Mouse (Mus musculus) embryonic facial prominence, embryonic 13.5 days (tissue): ENCODE measurements around the gene Vps33a. TPM values are rescaled to one million over a fixed set of nuclear protein-coding genes. Genes with fewer than 3 reads are reported as not detected.
"Not testable (repeated sequence)": the region's sequence is repeated elsewhere in the genome, so short reads cannot be mapped to it uniquely, and the experiment has no call there.

ENCODE experiments used
- ATAC-seq: fragments of 200-750 bp; cut with Nextera tagmentation; 2 replicates; pipeline ENCODE4 v1.8.0; 2017; ENCODE audit warnings: low read depth; ENCODE audit not compliant: insufficient number of reproducible peaks, insufficient read depth, low FRiP score, low TSS enrichment
- H3K27ac ChIP-seq: fragments of 300-500 bp; sonication (generic); 2 replicates; pipeline ENCODE4 v1.5.1; 2015; ENCODE audit warnings: moderate library complexity, mild to moderate bottlenecking, inconsistent platforms
- H3K27me3 ChIP-seq: fragments of 300-500 bp; sonication (generic); 2 replicates; pipeline ENCODE4 v1.6.1; 2015; ENCODE audit warnings: mild to moderate bottlenecking, inconsistent platforms
- H3K36me3 ChIP-seq: fragments of 300-500 bp; sonication (generic); 2 replicates; pipeline ENCODE4 v1.6.1; 2015; ENCODE audit warnings: mild to moderate bottlenecking, inconsistent platforms
- H3K4me1 ChIP-seq: fragments of 300-500 bp; sonication (generic); 2 replicates; pipeline ENCODE4 v1.6.1; 2015; ENCODE audit warnings: inconsistent platforms
- H3K4me2 ChIP-seq: fragments of 300-500 bp; sonication (generic); 2 replicates; pipeline ENCODE4 v1.6.1; 2015; ENCODE audit warnings: moderate library complexity, mild to moderate bottlenecking, inconsistent platforms
- H3K4me3 ChIP-seq: fragments of 300-500 bp; sonication (generic); 2 replicates; pipeline ENCODE4 v1.5.1; 2015; ENCODE audit warnings: mild to moderate bottlenecking, inconsistent platforms
- H3K9ac ChIP-seq: fragments of 300-500 bp; sonication (generic); 2 replicates; pipeline ENCODE4 v1.6.1; 2015; ENCODE audit warnings: mild to moderate bottlenecking, inconsistent platforms
- H3K9me3 ChIP-seq: fragments of 300-500 bp; sonication (generic); 2 replicates; pipeline ENCODE4 v1.6.1; 2016; ENCODE audit warnings: inconsistent platforms
- WGBS: fragments of 180-500 bp; shearing (Covaris S2); methylation state at CpG from one replicate; pipeline ENCODE4 v1.1.7; 2015; ENCODE audit warnings: mixed read lengths; 5-methylcytosine and 5-hydroxymethylcytosine counted together
- polyA plus RNA-seq: library from polyadenylated mRNA; unstranded; fragments of >200 nt; fragmentation: Nextera tagmentation; extraction: Ambion mirVana; gene quantifications from 2 replicates; pipeline ENCODE4 v1.2.1, GENCODE M21; 2015

The Vps33a gene
- polyA plus RNA-seq, 1 experiment from 2014 or later, result 24.2 TPM

DNA sequence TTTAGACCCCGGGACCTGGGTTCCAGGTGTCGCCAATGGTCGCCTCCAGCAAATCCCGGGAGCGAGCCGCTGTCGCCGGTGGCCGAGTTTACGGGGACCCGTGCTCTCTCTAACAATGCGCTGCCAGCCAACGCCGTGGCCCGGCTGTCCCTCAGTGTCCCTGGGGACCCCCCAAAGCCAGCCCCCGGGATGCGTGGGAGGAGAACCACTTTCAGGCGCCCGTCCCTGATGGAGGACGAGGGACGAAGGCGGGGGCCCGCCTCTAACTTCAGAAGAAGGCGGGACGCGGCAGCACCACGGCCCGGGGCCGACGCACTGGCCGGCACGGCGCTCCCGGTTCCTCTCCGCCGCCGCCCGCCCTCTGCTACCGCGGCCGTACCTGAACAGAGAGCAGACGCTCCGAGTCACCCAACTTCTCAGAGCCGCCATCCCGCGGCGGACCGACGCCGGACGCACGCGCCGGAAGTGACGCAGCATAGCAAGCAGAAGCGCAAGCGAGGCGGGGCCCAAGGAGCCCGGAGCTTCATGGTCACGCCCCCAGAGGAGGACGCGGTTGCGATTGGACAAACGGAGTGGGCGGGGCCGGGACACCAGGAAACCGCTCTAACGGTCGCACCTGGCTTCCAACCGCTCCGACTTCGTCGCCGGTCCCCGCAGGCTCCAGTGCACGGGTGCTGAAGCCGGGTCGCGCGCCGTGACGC is 49.0 kb downstream of the Vps33a start, which contains the start of gene Diablo:
Gene Diablo (minus strand): TSS at position 485 of the 701 bp plus-strand sequence.
- Histone ChIP-seq H3K4me1 (peaks cover 21% of the 10 kb centered on the region), H3K27me3 (no peaks in the 10 kb centered on the region), H3K4me3 (peak within 1 kb of the TSS; percentile 89), H3K27ac (0 out of 2 replicates have a peak within 1 kb of the TSS, but pooled peaks have one; percentile 28), H3K9me3 (no peaks in the 10 kb centered on the region), H3K36me3 (peaks cover 21% of the 10 kb centered on the region), H3K4me2 (peak within 1 kb of the TSS; percentile 77), H3K9ac (peak within 1 kb of the TSS; percentile 87)
- peak; percentile 94 for ATAC-seq
- under 1% methylated on average over 80 of the region's 82 CpGs for WGBS

DNA sequence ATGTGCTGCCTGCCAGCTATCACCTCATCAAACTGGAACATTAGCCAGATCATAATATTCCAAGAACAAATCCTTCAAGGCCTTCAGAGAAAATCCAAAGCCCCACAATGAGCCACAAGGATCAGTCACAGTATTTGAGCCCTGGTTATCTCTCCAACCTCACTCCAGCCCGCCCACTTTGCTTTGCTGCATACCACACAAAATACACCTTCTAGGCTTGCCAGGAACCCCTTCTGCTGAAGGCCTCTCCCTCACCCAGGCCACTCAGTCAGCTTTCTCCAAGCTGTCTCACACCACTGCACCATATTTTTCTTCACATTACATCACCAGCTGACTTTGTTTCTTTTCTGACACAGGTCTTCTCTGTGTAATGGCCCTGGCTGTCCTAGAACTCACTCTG is 50.7 kb downstream of the Vps33a start:
- Histone ChIP-seq H3K4me3 (no peak overlapping the region), H3K27me3 (no peaks in the 10 kb centered on the region), H3K4me2 (no peak overlapping the region), H3K27ac (no peak overlapping the region), H3K9ac (0 out of 2 replicates have a peak overlapping the region, but pooled peaks have one; percentile 16), H3K36me3 (peaks cover 27% of the 10 kb centered on the region), H3K4me1 (peaks cover 21% of the 10 kb centered on the region), H3K9me3 (no peaks in the 10 kb centered on the region)
- no peak for ATAC-seq
- 90% methylated on average over 1 of the region's 1 CpGs for whole genome bisulfite sequencing

DNA sequence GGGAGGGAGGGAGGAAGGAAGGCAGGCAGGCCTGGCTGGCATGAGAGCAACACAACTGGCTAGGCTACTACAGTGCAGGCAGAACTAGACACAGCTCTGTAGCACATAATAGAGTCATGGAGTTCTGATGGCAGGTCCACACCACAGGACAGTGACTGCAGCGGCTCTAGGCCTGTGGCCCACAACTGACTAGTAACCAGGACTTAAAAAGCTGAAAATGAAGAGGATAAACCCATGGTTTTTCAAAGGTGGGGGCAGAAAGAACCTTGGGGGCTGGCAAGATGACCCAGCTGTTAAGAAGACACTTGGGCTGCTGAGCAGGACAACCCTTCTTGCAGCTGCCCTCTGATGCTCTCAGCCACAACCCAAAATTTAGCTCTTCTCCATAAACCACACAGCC is 51.2 kb downstream of the Vps33a start:
- H3K4me3 ChIP-seq, result no peak overlapping the region
- no peak for ATAC-seq
- peaks cover 32% of the 10 kb centered on the region for H3K36me3 ChIP-seq
- no peak overlapping the region for H3K4me2 ChIP-seq
- WGBS, result 89% methylated on average over 1 of the region's 1 CpGs
- peaks cover 21% of the 10 kb centered on the region for H3K4me1 ChIP-seq
- H3K27me3 ChIP-seq, result no peaks in the 10 kb centered on the region
- no peaks in the 10 kb centered on the region for H3K9me3 ChIP-seq
- 0 out of 2 replicates have a peak overlapping the region, but pooled peaks have one; percentile 6 for H3K9ac ChIP-seq
- no peak overlapping the region for H3K27ac ChIP-seq

DNA sequence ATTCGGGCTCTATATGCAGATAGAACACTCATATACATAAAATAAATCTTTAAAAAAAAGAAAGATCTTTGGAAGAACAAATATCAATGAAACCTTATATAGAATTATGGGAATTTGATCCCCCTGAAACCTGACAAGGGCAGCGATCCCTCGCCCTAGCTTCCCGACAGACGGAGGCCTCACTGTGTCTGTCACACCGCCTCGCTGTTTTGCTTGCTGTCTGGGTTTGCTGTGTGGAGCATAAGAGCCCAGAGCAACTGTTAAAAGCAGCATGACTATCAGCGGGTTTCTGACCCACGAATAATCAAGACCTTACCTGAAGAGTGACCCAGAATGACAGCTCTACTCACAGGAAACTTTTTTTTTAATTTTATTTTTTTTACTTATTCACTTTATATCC is 52.2 kb downstream of the Vps33a start:
- Histone ChIP-seq H3K27me3 (no peaks in the 10 kb centered on the region), H3K4me3 (no peak overlapping the region), H3K9ac (no peak overlapping the region), H3K27ac (no peak overlapping the region), H3K4me1 (peaks cover 21% of the 10 kb centered on the region), H3K4me2 (no peak overlapping the region), H3K9me3 (no peaks in the 10 kb centered on the region), H3K36me3 (peaks cover 41% of the 10 kb centered on the region)
- ATAC-seq, result no peak
- WGBS, result 69% methylated on average over 9 of the region's 9 CpGs

DNA sequence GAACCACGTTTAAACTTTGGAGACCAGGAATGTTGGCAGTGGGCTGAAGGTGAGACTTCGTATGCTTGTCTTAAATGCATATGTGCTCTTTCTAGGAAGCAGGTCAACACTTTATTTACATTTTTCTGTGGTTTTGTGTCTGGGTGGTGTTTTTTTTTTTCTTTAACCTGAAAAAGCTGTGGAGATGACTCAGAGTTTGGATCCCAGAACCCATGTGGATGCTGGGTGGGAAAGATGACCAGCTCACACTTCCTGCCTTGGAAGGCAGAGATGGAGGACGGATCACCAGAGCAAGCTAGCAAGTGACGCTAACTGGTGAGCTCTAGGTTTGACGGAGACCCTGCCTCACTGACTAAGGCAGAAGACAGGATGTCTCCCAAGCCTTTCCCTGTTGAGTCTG is 58.0 kb downstream of the Vps33a start:
- 87% methylated on average over 5 of the region's 5 CpGs for WGBS

DNA sequence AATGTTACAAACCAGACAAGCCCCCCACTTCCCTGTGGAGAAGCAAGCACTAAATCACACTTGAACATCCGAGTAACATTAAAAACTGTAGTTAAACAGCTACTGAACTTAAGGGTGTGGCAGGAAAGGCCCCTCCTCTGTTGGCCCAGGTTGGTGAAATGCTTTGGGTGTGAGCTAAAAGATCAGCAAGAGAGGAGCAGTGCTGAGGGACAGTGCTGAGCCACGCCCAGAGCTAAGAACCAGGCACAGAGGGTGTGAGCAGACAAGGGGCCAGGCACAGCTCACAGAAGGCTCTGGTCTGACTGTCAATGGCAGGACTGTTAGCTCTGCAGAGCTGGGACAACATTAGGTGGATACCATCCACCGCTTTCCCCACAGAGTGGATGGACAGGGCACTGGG is 60.7 kb downstream of the Vps33a start:
- H3K4me1 ChIP-seq, result peaks cover 16% of the 10 kb centered on the region
- H3K4me3 ChIP-seq, result no peak overlapping the region
- peaks cover 8% of the 10 kb centered on the region; the same call in 1 of the 2 replicates for H3K27me3 ChIP-seq
- no peak overlapping the region for H3K27ac ChIP-seq
- WGBS, result 78% methylated on average over 3 of the region's 3 CpGs
- H3K4me2 ChIP-seq, result no peak overlapping the region
- H3K9ac ChIP-seq, result no peak overlapping the region
- H3K9me3 ChIP-seq, result no peaks in the 10 kb centered on the region
- H3K36me3 ChIP-seq, result peaks cover 57% of the 10 kb centered on the region
- ATAC-seq, result no peak

More for the DNA sequence above, 58.0 kb downstream of the Vps33a start:
- Histone ChIP-seq H3K27me3 (no peaks in the 10 kb centered on the region), H3K36me3 (peaks cover 85% of the 10 kb centered on the region), H3K27ac (no peak overlapping the region), H3K4me1 (no peaks in the 10 kb centered on the region), H3K9ac (no peak overlapping the region), H3K4me3 (no peak overlapping the region), H3K9me3 (no peaks in the 10 kb centered on the region), H3K4me2 (no peak overlapping the region)
- no peak for ATAC-seq

DNA sequence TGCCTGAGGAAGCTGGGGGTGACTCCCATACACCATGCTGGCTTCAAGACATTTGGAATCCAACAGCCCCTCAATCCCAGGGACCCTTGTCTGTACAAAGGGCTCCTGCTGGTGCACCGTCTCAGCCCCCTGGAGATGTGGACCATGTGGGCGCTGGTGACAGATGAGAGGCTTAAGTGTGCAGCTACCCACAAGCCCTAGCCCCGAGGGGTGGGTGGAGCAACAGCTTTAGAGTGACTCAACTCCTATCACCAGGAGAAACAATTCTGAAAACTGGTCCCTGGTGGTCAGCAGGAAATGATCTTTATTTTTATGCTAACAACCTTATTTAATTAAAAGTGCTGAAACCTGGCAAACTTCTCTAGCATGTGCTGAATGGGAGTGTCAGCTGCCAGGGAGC is 61.4 kb downstream of the Vps33a start:
- Histone ChIP-seq H3K4me1 (peaks cover 16% of the 10 kb centered on the region), H3K27me3 (peaks cover 10% of the 10 kb centered on the region; the same call in 1 of the 2 replicates), H3K36me3 (peaks cover 51% of the 10 kb centered on the region)
- not testable (repeated sequence) for H3K27ac ChIP-seq, H3K9me3 ChIP-seq, ATAC-seq, H3K4me2 ChIP-seq, H3K4me3 ChIP-seq, H3K9ac ChIP-seq
- WGBS, result 79% methylated on average over 3 of the region's 3 CpGs

DNA sequence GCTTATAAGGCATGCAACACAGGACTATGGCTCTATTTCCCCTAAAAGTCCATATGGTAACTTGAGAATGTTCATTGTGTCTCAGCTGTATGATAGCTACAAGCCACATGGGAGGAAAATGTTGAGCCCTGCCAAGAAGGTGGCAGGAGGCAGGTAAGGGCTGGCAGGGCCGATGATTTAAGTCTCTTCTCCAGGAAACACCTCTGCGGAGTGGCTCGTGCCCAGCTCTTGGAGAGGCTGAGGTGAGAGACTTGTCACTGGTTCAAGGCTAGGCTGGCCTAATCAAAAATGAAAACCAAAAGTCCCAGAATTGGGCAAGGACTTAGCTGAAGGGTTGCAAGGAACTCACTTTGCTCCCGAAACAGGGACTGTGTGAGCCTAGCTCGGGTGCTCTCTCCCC is 62.7 kb downstream of the Vps33a start, which contains the start of gene B3gnt4:
Gene B3gnt4 (plus strand): TSS at position 301 of the 400 bp plus-strand sequence.
- no peak within 1 kb of the TSS for H3K27ac ChIP-seq
- peaks cover 16% of the 10 kb centered on the region for H3K4me1 ChIP-seq
- H3K4me2 ChIP-seq, result peak within 1 kb of the TSS; percentile 89
- H3K4me3 ChIP-seq, result peak within 1 kb of the TSS; percentile 64
- 85% methylated on average over 5 of the region's 5 CpGs for WGBS
- H3K9me3 ChIP-seq, result no peaks in the 10 kb centered on the region
- peaks cover 39% of the 10 kb centered on the region for H3K36me3 ChIP-seq
- H3K9ac ChIP-seq, result no peak within 1 kb of the TSS
- ATAC-seq, result no peak
- H3K27me3 ChIP-seq, result peaks cover 10% of the 10 kb centered on the region; the same call in 1 of the 2 replicates

DNA sequence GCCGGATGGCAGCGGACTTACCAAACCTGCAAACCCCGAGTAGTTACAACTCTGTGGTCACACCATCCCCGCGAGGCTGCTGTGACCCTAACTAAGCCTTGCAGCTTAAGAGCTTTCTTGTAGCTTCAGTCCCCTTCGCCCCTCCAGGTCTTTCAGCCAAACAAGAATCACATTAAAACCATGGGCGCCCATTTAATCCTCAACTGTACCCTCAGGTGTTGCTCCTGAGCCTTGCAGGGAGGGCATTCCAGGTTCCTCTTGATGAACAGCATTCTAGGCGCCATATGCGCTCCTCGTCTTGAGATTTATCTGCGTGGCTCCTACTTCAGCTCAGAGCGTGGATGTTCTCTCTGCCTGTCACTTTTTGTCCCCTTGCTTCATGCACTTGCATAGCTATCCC is 63.9 kb downstream of the Vps33a start:
- H3K27ac ChIP-seq, result no peak overlapping the region
- H3K4me3 ChIP-seq, result peak overlapping the region; percentile 64
- H3K36me3 ChIP-seq, result peaks cover 27% of the 10 kb centered on the region
- ATAC-seq, result no peak
- WGBS, result 5% methylated on average over 12 of the region's 12 CpGs
- H3K9ac ChIP-seq, result peak overlapping the region; percentile 72
- H3K4me2 ChIP-seq, result peak overlapping the region; percentile 89
- peaks cover 10% of the 10 kb centered on the region; the same call in 1 of the 2 replicates for H3K27me3 ChIP-seq
- peaks cover 18% of the 10 kb centered on the region for H3K4me1 ChIP-seq
- no peaks in the 10 kb centered on the region for H3K9me3 ChIP-seq

DNA sequence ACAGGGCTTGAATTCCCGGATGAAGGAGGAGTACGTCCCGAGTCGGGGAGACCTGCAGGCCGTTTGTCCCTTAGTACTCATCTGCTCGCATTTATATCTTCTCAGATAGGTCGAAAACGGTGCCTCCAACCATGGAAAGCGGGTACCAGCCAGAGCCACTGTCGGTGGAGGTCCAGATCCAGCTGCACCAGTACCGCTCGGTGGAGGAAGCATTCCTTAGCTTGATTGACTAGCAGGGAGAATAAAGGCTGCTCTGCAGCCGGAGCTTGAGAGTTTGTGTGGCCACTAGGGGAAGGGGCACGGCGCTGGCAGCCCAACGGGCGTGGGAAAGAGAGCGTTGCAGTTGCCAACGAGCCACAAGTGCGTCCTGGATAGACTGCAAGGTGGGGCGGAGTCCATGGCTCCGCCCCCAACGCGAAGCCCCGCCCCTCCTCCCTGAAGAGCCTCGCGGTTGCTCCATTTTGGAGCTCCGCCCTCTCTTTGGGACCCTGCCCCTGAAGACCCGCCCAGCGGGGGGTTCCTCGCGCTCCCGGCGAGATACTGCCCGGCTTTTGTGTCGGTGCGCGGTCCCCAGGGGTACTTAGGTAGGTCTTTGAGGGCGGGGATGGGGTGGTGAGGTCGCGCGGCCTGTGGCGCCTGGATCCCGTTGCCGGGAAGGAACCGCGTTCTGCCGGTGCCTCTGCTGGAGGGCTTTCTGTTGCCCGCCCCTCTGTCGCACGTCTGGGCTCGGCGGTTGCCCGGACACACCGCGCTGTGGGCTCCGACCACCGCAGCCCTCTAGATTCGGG is 64.7 kb downstream of the Vps33a start:
- peak overlapping the region; percentile 89 for H3K4me2 ChIP-seq
- H3K27ac ChIP-seq, result no peak overlapping the region
- ATAC-seq, result peak; percentile 76
- peaks cover 27% of the 10 kb centered on the region for H3K36me3 ChIP-seq
- peak overlapping the region; percentile 64 for H3K4me3 ChIP-seq
- WGBS, result under 1% methylated on average over 59 of the region's 59 CpGs
- H3K4me1 ChIP-seq, result peaks cover 21% of the 10 kb centered on the region
- peaks cover 10% of the 10 kb centered on the region; the same call in 1 of the 2 replicates for H3K27me3 ChIP-seq
- no peaks in the 10 kb centered on the region for H3K9me3 ChIP-seq
- H3K9ac ChIP-seq, result peak overlapping the region; percentile 72

DNA sequence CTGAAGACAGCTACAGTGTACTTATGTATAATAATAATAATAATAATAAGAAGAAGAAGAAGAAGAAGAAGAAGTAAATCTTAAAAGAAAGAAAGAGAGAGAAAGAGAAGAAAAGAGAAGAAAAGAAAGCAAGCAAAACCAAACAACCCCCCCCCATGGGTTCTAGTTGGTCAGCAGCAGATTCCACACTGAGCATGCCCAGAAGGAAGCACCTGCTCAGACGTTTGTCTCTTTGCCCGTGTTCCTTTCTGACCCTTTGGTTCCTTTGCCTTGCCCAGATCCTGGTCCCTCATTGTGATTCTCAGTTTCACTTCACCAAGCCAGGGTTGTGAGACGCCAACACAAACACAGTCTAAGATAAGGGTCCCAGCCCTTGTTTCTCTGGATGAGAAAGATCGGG is 70.9 kb downstream of the Vps33a start:
- no peak overlapping the region for H3K27ac ChIP-seq
- H3K36me3 ChIP-seq, result no peaks in the 10 kb centered on the region
- H3K4me3 ChIP-seq, result no peak overlapping the region
- H3K27me3 ChIP-seq, result peaks cover 6% of the 10 kb centered on the region
- H3K9me3 ChIP-seq, result no peaks in the 10 kb centered on the region
- peaks cover 13% of the 10 kb centered on the region for H3K4me1 ChIP-seq
- H3K4me2 ChIP-seq, result no peak overlapping the region
- H3K9ac ChIP-seq, result no peak overlapping the region
- ATAC-seq, result no peak
- 77% methylated on average over 4 of the region's 4 CpGs for WGBS
